Mouse (Mus musculus) cerebellum, adult 2 months (tissue): ENCODE results near the gene Mapk13.

Experiments
- CTCF ChIP-seq: fragments of 200-500 bp; IDR thresholded peaks from 2 replicates; pipeline ENCODE4 v1.5.1; 2011; ENCODE audit warnings: low read depth, mild to moderate bottlenecking, control low read depth, low read length, moderate library complexity, borderline replicate concordance; ENCODE audit not compliant: insufficient read depth
- POLR2A ChIP-seq: fragments of 200-500 bp; IDR thresholded peaks from 2 replicates; pipeline ENCODE4 v1.6.1; 2011; ENCODE audit warnings: low read length, control low read depth, borderline replicate concordance; ENCODE audit not compliant: insufficient read depth

DNA sequence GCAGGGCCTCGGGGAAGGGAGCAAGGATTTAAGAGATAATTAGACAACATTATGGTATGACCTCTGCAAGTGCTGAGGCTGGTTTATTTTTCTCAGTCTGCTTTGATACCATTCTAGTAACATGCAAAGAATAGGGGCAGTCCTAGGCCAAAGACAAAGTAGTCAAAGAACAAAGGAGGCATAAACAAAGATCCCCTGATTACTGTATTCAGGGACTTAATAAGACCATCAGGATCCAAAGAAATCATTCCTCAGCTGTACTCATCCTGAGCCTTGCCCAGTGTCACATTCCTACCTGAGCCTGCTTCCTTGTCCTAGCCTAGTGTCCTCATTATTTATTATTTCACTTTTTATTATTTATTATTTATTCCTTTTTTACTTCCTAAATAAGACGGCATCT, 51.1 kb downstream of the Mapk13 start:
- no peak for TF ChIP-seq POLR2A
- no peak for TF ChIP-seq CTCF
